Mouse (Mus musculus) embryonic facial prominence, embryonic 11.5 days (tissue): ENCODE results near the gene Tas2r137. TPM values are rescaled to one million over a fixed set of nuclear protein-coding genes. Genes with fewer than 3 reads are reported as not detected.

Experiments used
- ATAC-seq: fragments of 200-750 bp; cut with Nextera tagmentation; replicated peaks from 2 replicates; pipeline ENCODE4 v1.8.0; 2017; ENCODE audit warnings: low read depth; ENCODE audit not compliant: insufficient number of reproducible peaks, low FRiP score, low TSS enrichment
- DNase-seq: peaks from one replicate; pipeline ENCODE4 v3.0.0-alpha.2; 2015; ENCODE audit warnings: low spot score
- H3K27ac ChIP-seq: fragments of 300-500 bp; sonication (generic); replicated peaks from 2 replicates; pipeline ENCODE4 v1.5.1; 2014; ENCODE audit warnings: mild to moderate bottlenecking, low read depth, low read length, control low read depth
- H3K27me3 ChIP-seq: fragments of 300-500 bp; sonication (generic); 2 replicates; pipeline ENCODE4 v1.6.1; 2014; ENCODE audit warnings: mild to moderate bottlenecking, low read length, moderate library complexity, mixed read lengths; ENCODE audit not compliant: control insufficient read depth, insufficient read depth
- H3K36me3 ChIP-seq: fragments of 300-500 bp; sonication (generic); replicated peaks from 2 replicates; pipeline ENCODE4 v1.6.1; 2014; ENCODE audit warnings: low read depth, mild to moderate bottlenecking, low read length, moderate library complexity, mixed read lengths; ENCODE audit not compliant: control insufficient read depth, insufficient read depth
- H3K4me1 ChIP-seq: fragments of 300-500 bp; sonication (generic); 2 replicates; pipeline ENCODE4 v1.6.1; 2014; ENCODE audit warnings: low read length, mixed read lengths; ENCODE audit not compliant: control insufficient read depth, insufficient read depth
- H3K4me2 ChIP-seq: fragments of 300-500 bp; sonication (generic); 2 replicates; pipeline ENCODE4 v1.6.1; 2014; ENCODE audit warnings: low read depth, mild to moderate bottlenecking, control low read depth, low read length, moderate library complexity
- H3K4me3 ChIP-seq: fragments of 300-500 bp; sonication (generic); 2 replicates; pipeline ENCODE4 v1.5.1; 2014; ENCODE audit warnings: low read depth, low read length, control low read depth
- H3K9ac ChIP-seq: fragments of 300-500 bp; sonication (generic); replicated peaks from 2 replicates; pipeline ENCODE4 v1.6.1; 2014; ENCODE audit warnings: mild to moderate bottlenecking, control low read depth, low read length
- H3K9me3 ChIP-seq: fragments of 300-500 bp; sonication (generic); replicated peaks from 2 replicates; pipeline ENCODE4 v1.6.1; 2016; ENCODE audit warnings: mild to moderate bottlenecking, low read length, inconsistent platforms, mixed read lengths; ENCODE audit not compliant: control insufficient read depth
- WGBS: fragments of 180-500 bp; shearing (Covaris S2); extraction: QIAGEN DNeasy Blood & Tissue Kit; methylation state at CpG from one replicate; pipeline ENCODE4 v1.1.7; 2014; 5-methylcytosine and 5-hydroxymethylcytosine counted together
- polyA plus RNA-seq: library from polyadenylated mRNA; unstranded; fragments of >200 nt; fragmentation: Nextera tagmentation; extraction: Ambion mirVana; gene quantifications from 2 replicates; pipeline ENCODE4 v1.2.1, GENCODE M21; 2014

Tas2r137 gene
- polyA plus RNA-seq, 1 experiment from 2014 or later = not detected

DNA sequence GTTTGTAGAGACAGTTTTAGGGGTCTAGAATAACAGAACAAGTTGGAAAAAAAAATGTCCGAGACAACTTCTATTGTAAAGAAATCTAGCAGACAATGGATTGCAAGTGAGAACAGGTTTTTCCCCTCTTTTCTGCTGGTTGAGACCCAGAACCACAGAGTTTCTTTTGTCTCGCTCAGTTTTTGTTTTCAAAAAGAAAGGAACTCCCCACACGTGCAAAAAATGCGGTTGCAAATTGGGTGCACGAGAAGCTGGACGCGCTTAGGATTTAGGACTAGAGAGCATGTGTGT lies 19.4 kb upstream of the Tas2r137 start:
- Histone ChIP-seq H3K9ac (peak overlapping the region; percentile 84), H3K27me3 (no peaks in the 10 kb centered on the region), H3K36me3 (peaks cover 3% of the 10 kb centered on the region; the same call in 1 of the 2 replicates), H3K4me3 (peak overlapping the region; percentile 57), H3K27ac (peak overlapping the region; percentile 89), H3K9me3 (no peaks in the 10 kb centered on the region), H3K4me2 (peak overlapping the region; percentile 46), H3K4me1 (no peaks in the 10 kb centered on the region; the same call in 1 of the 2 replicates)
- DNase-seq = peak; percentile 59
- 0% methylated on average over 7 of the region's 7 CpGs for WGBS
- ATAC-seq = no peak

- Histone ChIP-seq H3K4me3 (no peak overlapping the region), H3K4me1 (no peaks in the 10 kb centered on the region; the same call in 1 of the 2 replicates), H3K4me2 (no peak overlapping the region), H3K9ac (no peak overlapping the region), H3K36me3 (peaks cover 10% of the 10 kb centered on the region), H3K27me3 (no peaks in the 10 kb centered on the region), H3K9me3 (no peaks in the 10 kb centered on the region), H3K27ac (no peak overlapping the region)
- 80% methylated on average over 4 of the region's 4 CpGs for WGBS
- DNase-seq = no peak
- ATAC-seq = no peak
These were observed 14.9 kb upstream of the Tas2r137 start for GRCm38 (mm10) chr6:40476132-40476531.

GRCm38 (mm10) chr6:40479705-40480104 lies 11.3 kb upstream of the Tas2r137 start:
- ATAC-seq (no peak), DNase-seq (peak; percentile 49)
- H3K27me3 ChIP-seq = no peaks in the 10 kb centered on the region
- WGBS = 91% methylated on average over 1 of the region's 1 CpGs
- H3K9me3 ChIP-seq = no peaks in the 10 kb centered on the region
- no peak overlapping the region for H3K9ac ChIP-seq
- H3K36me3 ChIP-seq = peaks cover 12% of the 10 kb centered on the region
- H3K4me3 ChIP-seq = no peak overlapping the region
- no peak overlapping the region for H3K27ac ChIP-seq
- no peaks in the 10 kb centered on the region for H3K4me1 ChIP-seq
- H3K4me2 ChIP-seq = no peak overlapping the region

GRCm38 (mm10) chr6:40482318-40482717 lies 8.7 kb upstream of the Tas2r137 start:
- Histone ChIP-seq H3K27ac (no peak overlapping the region), H3K9ac (no peak overlapping the region), H3K4me2 (no peak overlapping the region), H3K27me3 (no peaks in the 10 kb centered on the region), H3K4me3 (no peak overlapping the region), H3K36me3 (peaks cover 12% of the 10 kb centered on the region), H3K4me1 (no peaks in the 10 kb centered on the region), H3K9me3 (no peaks in the 10 kb centered on the region)
- WGBS = 91% methylated on average over 5 of the region's 5 CpGs
- DNase-seq (no peak), ATAC-seq (no peak)

GRCm38 (mm10) chr6:40493229-40493628 lies 2.2 kb downstream of the Tas2r137 start, which contains the start of gene Tas2r108:
Gene Tas2r108, plus strand, starts transcription at chr6:40493529.
- Histone ChIP-seq H3K4me2 (no peak within 1 kb of the TSS), H3K9me3 (no peaks in the 10 kb centered on the region), H3K27ac (no peak within 1 kb of the TSS), H3K4me3 (no peak within 1 kb of the TSS), H3K9ac (no peak within 1 kb of the TSS), H3K4me1 (no peaks in the 10 kb centered on the region), H3K36me3 (no peaks in the 10 kb centered on the region), H3K27me3 (no peaks in the 10 kb centered on the region)
- DNase-seq (no peak), ATAC-seq (no peak)
- 84% methylated on average over 3 of the region's 3 CpGs for WGBS

DNA sequence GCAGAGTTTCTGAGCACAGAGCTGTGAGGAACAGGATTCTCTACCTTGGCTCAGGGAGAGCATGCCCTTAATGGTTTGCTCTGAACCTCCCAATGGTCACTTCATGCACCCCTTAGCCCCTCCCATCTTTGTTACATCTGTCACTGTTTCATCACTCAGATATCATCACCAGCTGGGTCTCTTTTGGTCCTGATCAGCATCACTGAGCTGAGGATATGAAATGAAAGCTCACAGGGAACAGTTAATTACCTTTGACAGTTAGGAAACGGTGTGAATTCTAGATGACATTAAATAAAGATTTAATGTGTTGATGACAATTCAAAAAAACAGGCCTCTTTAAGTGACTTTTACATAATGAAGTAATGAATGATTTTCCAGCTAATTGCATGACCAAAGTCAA lies 28.4 kb downstream of the Tas2r137 start, which contains the start of gene Prss37:
Gene Prss37 (minus strand): TSS at position 101 of the 400 bp plus-strand sequence.
- DNase-seq (no peak), ATAC-seq (no peak)
- Histone ChIP-seq H3K27me3 (no peaks in the 10 kb centered on the region), H3K27ac (no peak within 1 kb of the TSS), H3K4me1 (no peaks in the 10 kb centered on the region), H3K9me3 (no peaks in the 10 kb centered on the region), H3K9ac (no peak within 1 kb of the TSS), H3K4me2 (no peak within 1 kb of the TSS), H3K36me3 (no peaks in the 10 kb centered on the region), H3K4me3 (no peak within 1 kb of the TSS)
- 76% methylated on average over 1 of the region's 1 CpGs for WGBS

Other genes starting within 250 kb of the Tas2r137 start
- gene Agk, start 166.1 kb upstream of the Tas2r137 start, polyA plus RNA-seq = 49.9 and 50.1 TPM in 2 replicates
- gene E330009J07Rik, start 55.1 kb upstream of the Tas2r137 start, polyA plus RNA-seq = 12.6 and 14.1 TPM in 2 replicates
- not detected in 2 replicates for gene Wee2, start 52.1 kb upstream of the Tas2r137 start, polyA plus RNA-seq
- 174 and 202 TPM in 2 replicates for gene Ssbp1, start 19.9 kb upstream of the Tas2r137 start, polyA plus RNA-seq
- gene Tas2r108, start 2.3 kb downstream of the Tas2r137 start, polyA plus RNA-seq = 0.21 TPM in 1 of 2 replicates, not detected in the other
- not detected in 2 replicates for gene Prss37, start 28.3 kb downstream of the Tas2r137 start, polyA plus RNA-seq
- 0.06 and 0.13 TPM in 2 replicates for gene Olfr461, start 63.8 kb downstream of the Tas2r137 start, polyA plus RNA-seq
- not detected in 2 replicates for gene Olfr460, start 78.3 kb downstream of the Tas2r137 start, polyA plus RNA-seq
- gene Clec5a, start 94.6 kb downstream of the Tas2r137 start, polyA plus RNA-seq = 0.74 and 1.5 TPM in 2 replicates
- gene Tas2r138, start 122.1 kb downstream of the Tas2r137 start, polyA plus RNA-seq = not detected in 2 replicates
- gene Mgam, start 137.6 kb downstream of the Tas2r137 start, polyA plus RNA-seq = not detected in 2 replicates